Mouse (Mus musculus): ENCODE measurements around the gene Fnd3c2.
A peak's percentile ranks its signal among the peaks of the same experiment; 100 is the strongest.

DNA sequence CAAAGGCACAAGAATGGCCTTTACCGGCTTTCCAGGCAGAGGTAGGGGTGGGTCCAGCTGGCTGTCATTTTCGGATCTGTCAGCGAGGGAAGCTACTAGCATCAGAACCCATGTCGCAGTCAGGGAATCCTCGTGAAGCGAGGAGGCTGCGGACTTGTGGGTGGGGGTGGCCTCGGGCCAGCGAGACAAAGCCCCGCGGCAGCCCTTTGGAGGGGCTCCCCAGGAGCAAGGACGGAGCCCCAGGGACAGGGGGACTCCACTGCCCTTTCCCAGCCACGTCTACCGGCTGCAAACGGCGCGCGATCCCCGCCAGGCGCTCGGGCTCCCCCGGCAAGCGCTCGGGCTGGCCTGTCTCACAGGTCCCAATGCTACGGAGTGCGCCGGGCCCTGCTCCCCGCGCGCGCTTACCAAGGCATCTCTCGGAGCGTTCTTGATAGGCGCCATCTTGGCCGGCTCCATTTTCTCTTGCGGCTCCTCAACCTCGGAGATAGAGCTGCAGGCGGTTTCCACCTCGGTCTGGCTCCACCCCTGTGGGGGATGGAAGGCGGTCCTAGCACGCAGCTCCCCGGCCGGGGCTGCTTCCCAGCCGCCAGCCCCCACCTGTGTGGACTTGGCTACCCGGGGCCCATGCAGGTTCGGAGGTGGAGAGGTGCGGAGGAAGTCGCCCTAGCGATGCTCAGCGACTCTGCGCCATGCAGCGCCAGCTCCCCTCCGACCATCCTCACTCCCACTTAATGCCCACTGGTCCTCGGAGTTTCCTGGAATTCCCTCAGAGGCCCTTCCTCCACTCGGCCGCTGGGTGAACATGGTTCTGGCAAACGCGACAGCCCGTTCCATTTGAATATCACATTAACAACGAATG is 35.8 kb downstream of the Fnd3c2 start:
- TF ChIP-seq CTCF (IDR thresholded peaks at IDR 0.05; ENCODE audit: borderline replicate concordance, insufficient read depth, low read length) (no peak), POLR2A (IDR thresholded peaks at IDR 0.05; ENCODE audit: low read depth, low read length) (peak; percentile 55)
